Mouse (Mus musculus): ENCODE data around the gene Pop4.

Gene Pop4

GRCm38 (mm10) chr7:38218631-38219367 lies 52.4 kb downstream of the Pop4 start:
- DNase-seq, result no peak

GRCm38 (mm10) chr7:38217417-38218171 lies 53.6 kb downstream of the Pop4 start:
- no peak for DNase-seq

GRCm38 (mm10) chr7:38215697-38216096 lies 55.5 kb downstream of the Pop4 start:
- DNase-seq, result no peak

- DNase-seq, result no peak
Observed at GRCm38 (mm10) chr7:38215281-38215680, 55.9 kb downstream of the Pop4 start.

GRCm38 (mm10) chr7:38214473-38215214 lies 56.6 kb downstream of the Pop4 start:
- peak; percentile 58 to 72 for DNase-seq

GRCm38 (mm10) chr7:38212651-38213062 lies 58.6 kb downstream of the Pop4 start:
- no peak for DNase-seq

Data from thymus, adult 18-20 months (tissue).